Mouse (Mus musculus): ENCODE data around the gene Olfr273. TPM values are rescaled to one million over a fixed set of nuclear protein-coding genes. Genes with fewer than 3 reads are reported as not detected.
"Not testable (repeated sequence)": the region's sequence is repeated elsewhere in the genome, so short reads cannot be mapped to it uniquely, and the experiment has no call there.

The Olfr273 gene
- not detected in 2 replicates for polyA plus RNA-seq (2016; fragmentation: Nextera tagmentation; extraction: Ambion mirVana)

GRCm38 (mm10) chr4:52859136-52859535 is at the start of gene Olfr273:
Olfr273 (minus strand) TSS chr4:52859236.
- Histone ChIP-seq H3K4me1 (no peaks in the 10 kb centered on the region), H3K36me3 (no peaks in the 10 kb centered on the region), H3K27me3 (ENCODE audit: insufficient read depth, poor library complexity, severe bottlenecking) (no peaks in the 10 kb centered on the region), H3K4me3 (no peak within 1 kb of the TSS), H3K9me3 (no peaks in the 10 kb centered on the region), H3K27ac (no peak within 1 kb of the TSS)
- WGBS = 80% methylated on average over 1 of the region's 1 CpGs
- DNase-seq (ENCODE audit: low spot score) = no peak

- H3K27me3 ChIP-seq (ENCODE audit: insufficient read depth, poor library complexity, severe bottlenecking) = no peaks in the 10 kb centered on the region
- no peak overlapping the region for H3K4me3 ChIP-seq
- DNase-seq (ENCODE audit: low spot score) = no peak
- no peak overlapping the region for H3K27ac ChIP-seq
- H3K36me3 ChIP-seq = no peaks in the 10 kb centered on the region
- 89% methylated on average over 9 of the region's 9 CpGs for WGBS
- no peaks in the 10 kb centered on the region for H3K9me3 ChIP-seq
- no peaks in the 10 kb centered on the region for H3K4me1 ChIP-seq
These were observed 5.1 kb upstream of the Olfr273 start for GRCm38 (mm10) chr4:52864156-52864555.

- no peak overlapping the region for H3K4me3 ChIP-seq
- WGBS = 85% methylated on average over 5 of the region's 5 CpGs
- H3K27ac ChIP-seq = no peak overlapping the region
- no peaks in the 10 kb centered on the region for H3K4me1 ChIP-seq
- H3K27me3 ChIP-seq (ENCODE audit: insufficient read depth, poor library complexity, severe bottlenecking) = no peaks in the 10 kb centered on the region
- no peaks in the 10 kb centered on the region for H3K9me3 ChIP-seq
- no peaks in the 10 kb centered on the region for H3K36me3 ChIP-seq
- DNase-seq (ENCODE audit: low spot score) = no peak
These were observed 9.4 kb downstream of the Olfr273 start for GRCm38 (mm10) chr4:52849672-52850071.

GRCm38 (mm10) chr4:52849039-52849635 is 9.9 kb downstream of the Olfr273 start:
- Histone ChIP-seq H3K27me3 (ENCODE audit: insufficient read depth, poor library complexity, severe bottlenecking) (no peaks in the 10 kb centered on the region), H3K4me3 (no peak overlapping the region), H3K27ac (no peak overlapping the region), H3K4me1 (no peaks in the 10 kb centered on the region), H3K36me3 (no peaks in the 10 kb centered on the region), H3K9me3 (no peaks in the 10 kb centered on the region)
- DNase-seq (ENCODE audit: low spot score) = no peak
- WGBS = 65% methylated on average over 4 of the region's 4 CpGs

- H3K9me3 ChIP-seq; H3K27ac ChIP-seq; H3K4me1 ChIP-seq; DNase-seq (ENCODE audit: low spot score); H3K36me3 ChIP-seq; H3K4me3 ChIP-seq; H3K27me3 ChIP-seq (ENCODE audit: insufficient read depth, poor library complexity, severe bottlenecking): not testable (repeated sequence)
- 28% methylated on average over 1 of the region's 1 CpGs for WGBS
These were observed 13.6 kb downstream of the Olfr273 start for GRCm38 (mm10) chr4:52845411-52845810.

- Histone ChIP-seq H3K27ac (no peak overlapping the region), H3K4me1 (no peaks in the 10 kb centered on the region), H3K4me3 (no peak overlapping the region), H3K9me3 (no peaks in the 10 kb centered on the region), H3K36me3 (no peaks in the 10 kb centered on the region), H3K27me3 (ENCODE audit: insufficient read depth, poor library complexity, severe bottlenecking) (no peaks in the 10 kb centered on the region)
- no peak for DNase-seq (ENCODE audit: low spot score)
- WGBS = 90% methylated on average over 11 of the region's 11 CpGs
These were observed 37.7 kb downstream of the Olfr273 start for GRCm38 (mm10) chr4:52821375-52821774.

GRCm38 (mm10) chr4:52814304-52814703 is 44.7 kb downstream of the Olfr273 start, which contains the start of gene Olfr275:
Olfr275 (plus strand) TSS chr4:52814604.
- H3K27me3 ChIP-seq (ENCODE audit: insufficient read depth, poor library complexity, severe bottlenecking) = no peaks in the 10 kb centered on the region
- WGBS = 80% methylated on average over 2 of the region's 2 CpGs

GRCm38 (mm10) chr4:52811871-52812270 is 47.2 kb downstream of the Olfr273 start:
- no peak for DNase-seq (ENCODE audit: low spot score)
- Histone ChIP-seq H3K4me1 (no peaks in the 10 kb centered on the region), H3K36me3 (no peaks in the 10 kb centered on the region), H3K9me3 (no peaks in the 10 kb centered on the region), H3K27ac (no peak overlapping the region), H3K27me3 (ENCODE audit: insufficient read depth, poor library complexity, severe bottlenecking) (no peaks in the 10 kb centered on the region), H3K4me3 (no peak overlapping the region)
- WGBS = 37% methylated on average over 2 of the region's 2 CpGs

More at GRCm38 (mm10) chr4:52814304-52814703, 44.7 kb downstream of the Olfr273 start, which contains the start of gene Olfr275:
- H3K4me3 ChIP-seq = no peak within 1 kb of the TSS
- H3K4me1 ChIP-seq = no peaks in the 10 kb centered on the region
- H3K36me3 ChIP-seq = no peaks in the 10 kb centered on the region
- no peak for DNase-seq (ENCODE audit: low spot score)
- no peaks in the 10 kb centered on the region for H3K9me3 ChIP-seq
- no peak within 1 kb of the TSS for H3K27ac ChIP-seq

Other genes with a start within 250 kb of the Olfr273 start
- not detected in 2 replicates for gene Olfr275, start 44.6 kb downstream of the Olfr273 start, polyA plus RNA-seq (2016; fragmentation: Nextera tagmentation; extraction: Ambion mirVana)
- gene Olfr272, start 59.9 kb upstream of the Olfr273 start, polyA plus RNA-seq (2016; fragmentation: Nextera tagmentation; extraction: Ambion mirVana) = not detected in 2 replicates
- not detected in 2 replicates for gene Olfr270, start 105.3 kb upstream of the Olfr273 start, polyA plus RNA-seq (2016; fragmentation: Nextera tagmentation; extraction: Ambion mirVana)
- not detected in 2 replicates for gene Nipsnap3a, start 130.0 kb upstream of the Olfr273 start, polyA plus RNA-seq (2016; fragmentation: Nextera tagmentation; extraction: Ambion mirVana)
- 83.7 and 100 TPM in 2 replicates for gene Nipsnap3b, start 152.6 kb upstream of the Olfr273 start, polyA plus RNA-seq (2016; fragmentation: Nextera tagmentation; extraction: Ambion mirVana)